Mouse (Mus musculus): ENCODE measurements around the gene Stra6l.

- no peak for TF ChIP-seq POLR2A (IDR thresholded peaks at IDR 0.05; ENCODE audit: low read depth, low read length)
- no peak for TF ChIP-seq CTCF (IDR thresholded peaks at IDR 0.05; ENCODE audit: extremely low read depth, insufficient read length, insufficient replicate concordance, low read depth, low read length)
Observed at GRCm38 (mm10) chr4:45909256-45909655, 60.8 kb downstream of the Stra6l start.
